Mouse (Mus musculus): ENCODE measurements around the gene 4930467E23Rik. TPM values are rescaled to one million over a fixed set of nuclear protein-coding genes. Genes with fewer than 3 reads are reported as not detected.
"Not testable (repeated sequence)": the region's sequence is repeated elsewhere in the genome, so short reads cannot be mapped to it uniquely, and the experiment has no call there.

The 4930467E23Rik gene
- polyA plus RNA-seq, 2 experiments = not detected

DNA sequence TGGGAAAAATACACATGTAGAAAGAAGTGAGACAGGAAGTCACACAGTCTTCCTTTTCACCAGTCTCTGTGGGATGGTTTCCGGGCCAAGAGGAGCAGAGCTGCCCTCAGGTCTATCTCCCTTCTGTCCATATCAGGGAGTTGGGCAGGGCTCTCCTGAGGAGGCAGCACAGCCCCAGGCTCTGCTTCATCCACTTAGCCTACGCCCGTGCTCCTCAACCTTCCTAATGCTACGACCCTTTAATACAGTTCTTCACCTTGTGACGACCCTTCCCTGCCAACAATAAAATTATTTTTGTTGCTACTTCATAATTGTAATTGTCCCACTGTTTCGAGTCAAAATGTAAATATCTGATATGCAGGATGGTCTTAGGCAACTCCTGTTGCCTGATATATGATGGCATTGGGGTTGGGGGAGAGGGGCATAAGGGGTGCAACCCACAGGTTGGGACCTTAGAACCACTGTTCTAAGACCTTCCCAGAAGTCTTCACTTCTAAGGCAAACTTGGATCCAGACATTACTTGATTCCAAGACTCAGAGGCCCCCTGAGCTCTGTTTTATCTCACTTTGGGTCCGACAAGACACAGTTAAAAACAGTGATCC, 16.0 kb upstream of the 4930467E23Rik start:
- not testable (repeated sequence) for DNase-seq (ENCODE audit: low spot score); H3K36me3 ChIP-seq (ENCODE audit: control insufficient read depth, insufficient read depth, low read length); H3K4me3 ChIP-seq (replicated peaks; ENCODE audit: low read length); H3K9me3 ChIP-seq (ENCODE audit: control insufficient read depth, low read length); H3K4me1 ChIP-seq (ENCODE audit: control insufficient read depth, insufficient read depth, low read length); H3K4me2 ChIP-seq (replicated peaks; ENCODE audit: low read depth, low read length, severe bottlenecking); H3K27ac ChIP-seq (replicated peaks; ENCODE audit: low read depth, low read length); H3K27me3 ChIP-seq (ENCODE audit: control insufficient read depth, insufficient read depth, low read length); H3K9ac ChIP-seq (ENCODE audit: low read depth, low read length, severe bottlenecking)
- 84% methylated on average over 7 of the region's 7 CpGs for whole genome bisulfite sequencing
- peak; percentile 57; the same call in 1 of the 2 replicates for ATAC-seq (ENCODE audit: low FRiP score, low read depth)

DNA sequence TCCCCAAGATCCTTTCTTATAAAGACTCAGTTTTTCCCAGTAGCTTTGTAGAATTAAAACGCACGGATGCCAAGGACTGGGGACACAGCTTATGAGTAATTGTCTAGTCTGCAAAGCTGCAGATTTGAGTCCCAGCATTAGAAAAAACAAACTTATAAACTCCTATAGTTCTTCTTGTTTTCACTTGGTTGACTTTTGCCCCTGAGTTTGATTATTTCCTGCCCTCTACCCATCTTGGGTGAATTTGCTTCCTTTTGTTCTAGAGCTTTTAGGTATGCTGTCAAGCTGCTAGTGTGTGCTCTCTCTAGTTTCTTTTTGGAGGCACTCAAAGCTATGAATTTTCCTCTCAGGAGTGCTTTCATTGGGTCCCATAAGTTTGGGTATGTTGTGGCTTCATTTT, 14.9 kb upstream of the 4930467E23Rik start:
- H3K27ac ChIP-seq (replicated peaks; ENCODE audit: low read depth, low read length); H3K9me3 ChIP-seq (ENCODE audit: control insufficient read depth, low read length); ATAC-seq (ENCODE audit: low FRiP score, low read depth); DNase-seq (ENCODE audit: low spot score); H3K36me3 ChIP-seq (ENCODE audit: control insufficient read depth, insufficient read depth, low read length); H3K4me1 ChIP-seq (ENCODE audit: control insufficient read depth, insufficient read depth, low read length); H3K9ac ChIP-seq (ENCODE audit: low read depth, low read length, severe bottlenecking); H3K27me3 ChIP-seq (ENCODE audit: control insufficient read depth, insufficient read depth, low read length); H3K4me2 ChIP-seq (replicated peaks; ENCODE audit: low read depth, low read length, severe bottlenecking); H3K4me3 ChIP-seq (replicated peaks; ENCODE audit: low read length): not testable (repeated sequence)
- 80% methylated on average over 2 of the region's 2 CpGs for WGBS

DNA sequence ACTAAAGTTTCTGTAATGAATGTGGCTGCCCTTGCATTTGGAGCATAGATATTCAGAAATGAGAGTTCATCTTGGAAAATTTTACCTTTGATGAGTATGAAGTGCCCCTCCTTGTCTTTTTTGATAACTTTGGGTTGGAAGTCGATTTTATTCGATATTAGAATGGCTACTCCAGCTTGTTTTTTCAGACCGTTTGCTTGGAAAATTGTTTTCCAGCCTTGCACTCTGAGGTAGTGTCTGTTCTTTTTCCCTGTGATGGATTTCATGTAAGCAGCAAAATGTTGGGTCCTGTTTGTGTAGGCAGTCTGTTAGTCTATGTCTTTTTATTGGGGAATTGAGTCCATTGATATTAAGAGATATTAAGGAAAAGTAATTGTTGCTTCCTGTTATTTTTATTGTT, 14.1 kb upstream of the 4930467E23Rik start:
- not testable (repeated sequence) for H3K36me3 ChIP-seq (ENCODE audit: control insufficient read depth, insufficient read depth, low read length); H3K4me2 ChIP-seq (replicated peaks; ENCODE audit: low read depth, low read length, severe bottlenecking); H3K4me3 ChIP-seq (replicated peaks; ENCODE audit: low read length); H3K9me3 ChIP-seq (ENCODE audit: control insufficient read depth, low read length); H3K27me3 ChIP-seq (ENCODE audit: control insufficient read depth, insufficient read depth, low read length); H3K4me1 ChIP-seq (ENCODE audit: control insufficient read depth, insufficient read depth, low read length); DNase-seq (ENCODE audit: low spot score); H3K27ac ChIP-seq (replicated peaks; ENCODE audit: low read depth, low read length); ATAC-seq (ENCODE audit: low FRiP score, low read depth); H3K9ac ChIP-seq (ENCODE audit: low read depth, low read length, severe bottlenecking)
- 98% methylated on average over 3 of the region's 3 CpGs for WGBS

DNA sequence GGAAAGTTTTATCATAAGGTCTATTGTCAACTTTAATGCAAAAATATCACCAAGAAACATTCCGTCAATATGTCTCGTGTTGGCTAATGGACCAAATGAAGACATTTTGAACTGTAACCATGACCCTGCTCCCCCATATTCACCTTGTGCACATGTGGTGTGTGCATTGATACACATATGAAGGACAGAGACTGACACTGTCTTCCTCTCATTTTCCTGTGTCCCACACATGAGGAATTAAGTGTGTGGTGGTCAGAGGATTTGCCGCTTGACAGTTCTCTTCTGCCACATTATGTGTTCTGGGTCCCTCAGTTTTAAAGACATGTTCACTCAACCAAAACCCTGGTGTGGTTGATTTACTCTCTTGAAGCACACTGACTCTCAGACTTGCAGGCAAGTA, 11.5 kb upstream of the 4930467E23Rik start:
- not testable (repeated sequence) for H3K9me3 ChIP-seq (ENCODE audit: control insufficient read depth, low read length); H3K4me3 ChIP-seq (replicated peaks; ENCODE audit: low read length); H3K27ac ChIP-seq (replicated peaks; ENCODE audit: low read depth, low read length); H3K36me3 ChIP-seq (ENCODE audit: control insufficient read depth, insufficient read depth, low read length); H3K4me1 ChIP-seq (ENCODE audit: control insufficient read depth, insufficient read depth, low read length); ATAC-seq (ENCODE audit: low FRiP score, low read depth); H3K27me3 ChIP-seq (ENCODE audit: control insufficient read depth, insufficient read depth, low read length); H3K9ac ChIP-seq (ENCODE audit: low read depth, low read length, severe bottlenecking); H3K4me2 ChIP-seq (replicated peaks; ENCODE audit: low read depth, low read length, severe bottlenecking)
- peak; percentile 1 for DNase-seq (ENCODE audit: low spot score)
- WGBS = 94% methylated on average over 3 of the region's 3 CpGs

DNA sequence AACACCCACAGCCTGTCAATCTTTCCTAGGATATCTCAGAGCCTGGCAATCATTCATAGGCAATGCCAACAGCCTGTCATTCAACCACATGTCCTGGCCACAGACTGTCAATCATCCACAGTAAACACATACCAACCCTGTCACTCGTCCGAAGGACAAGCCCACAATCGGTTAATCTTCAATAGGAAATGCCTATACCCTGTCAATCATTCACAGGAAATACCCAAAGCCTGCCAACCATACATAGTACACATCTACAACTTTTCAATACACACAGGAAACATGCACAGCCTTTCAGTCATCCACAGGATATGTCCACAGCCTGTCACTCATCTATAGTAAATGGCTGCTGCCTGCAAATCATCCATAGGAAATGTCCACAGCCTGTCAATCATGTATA, 9.9 kb upstream of the 4930467E23Rik start:
- not testable (repeated sequence) for H3K27me3 ChIP-seq (ENCODE audit: control insufficient read depth, insufficient read depth, low read length); H3K27ac ChIP-seq (replicated peaks; ENCODE audit: low read depth, low read length); H3K4me2 ChIP-seq (replicated peaks; ENCODE audit: low read depth, low read length, severe bottlenecking); H3K4me3 ChIP-seq (replicated peaks; ENCODE audit: low read length); H3K9ac ChIP-seq (ENCODE audit: low read depth, low read length, severe bottlenecking); ATAC-seq (ENCODE audit: low FRiP score, low read depth); H3K4me1 ChIP-seq (ENCODE audit: control insufficient read depth, insufficient read depth, low read length); DNase-seq (ENCODE audit: low spot score); H3K36me3 ChIP-seq (ENCODE audit: control insufficient read depth, insufficient read depth, low read length); H3K9me3 ChIP-seq (ENCODE audit: control insufficient read depth, low read length)
- WGBS = 80% methylated on average over 3 of the region's 3 CpGs

DNA sequence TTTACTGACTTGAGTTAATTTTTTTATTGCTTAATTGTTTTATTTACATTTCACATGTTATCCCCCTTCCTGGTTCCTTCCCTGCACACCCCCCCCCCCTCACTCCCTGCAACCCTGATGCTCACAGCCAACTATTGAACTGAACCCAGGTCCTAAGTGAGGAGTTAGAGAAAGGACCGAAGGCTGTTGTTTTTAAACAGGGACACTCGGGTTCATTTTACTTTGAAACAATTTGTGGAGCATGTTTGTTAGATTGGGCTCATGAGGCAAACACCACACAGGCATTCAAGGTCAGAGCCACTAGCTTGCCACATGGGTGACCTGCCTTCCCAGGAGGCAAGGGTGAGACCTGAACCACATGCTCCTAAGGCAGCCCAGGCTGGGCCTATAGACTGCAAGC, 4.5 kb upstream of the 4930467E23Rik start:
- ATAC-seq (ENCODE audit: low FRiP score, low read depth); H3K27me3 ChIP-seq (ENCODE audit: control insufficient read depth, insufficient read depth, low read length); H3K4me2 ChIP-seq (replicated peaks; ENCODE audit: low read depth, low read length, severe bottlenecking); H3K9me3 ChIP-seq (ENCODE audit: control insufficient read depth, low read length); H3K27ac ChIP-seq (replicated peaks; ENCODE audit: low read depth, low read length); H3K4me1 ChIP-seq (ENCODE audit: control insufficient read depth, insufficient read depth, low read length); H3K4me3 ChIP-seq (replicated peaks; ENCODE audit: low read length); H3K36me3 ChIP-seq (ENCODE audit: control insufficient read depth, insufficient read depth, low read length); DNase-seq (ENCODE audit: low spot score); H3K9ac ChIP-seq (ENCODE audit: low read depth, low read length, severe bottlenecking): not testable (repeated sequence)
- 57% methylated on average over 2 of the region's 2 CpGs for WGBS

DNA sequence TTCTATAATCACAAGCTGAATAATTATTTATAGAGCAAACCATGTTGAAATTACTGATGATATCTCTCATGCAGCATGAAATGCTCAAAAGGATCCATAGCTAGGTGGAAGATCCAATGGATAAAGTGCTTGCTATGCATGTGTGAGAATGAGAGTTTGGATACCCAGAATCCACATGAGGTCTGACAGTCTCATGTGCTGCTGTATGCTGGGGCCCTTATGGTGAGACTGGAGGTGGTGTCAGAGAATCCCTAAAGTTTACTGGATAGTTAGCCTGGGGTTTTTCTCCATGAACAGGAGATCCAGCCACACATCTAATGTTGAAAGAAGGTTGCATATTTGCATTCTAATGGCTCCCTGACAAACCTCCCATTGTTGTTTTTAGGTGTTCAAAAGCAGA, 22.4 kb downstream of the 4930467E23Rik start:
- not testable (repeated sequence) for H3K9me3 ChIP-seq (ENCODE audit: control insufficient read depth, low read length); H3K4me2 ChIP-seq (replicated peaks; ENCODE audit: low read depth, low read length, severe bottlenecking); H3K4me3 ChIP-seq (replicated peaks; ENCODE audit: low read length); H3K27me3 ChIP-seq (ENCODE audit: control insufficient read depth, insufficient read depth, low read length); H3K4me1 ChIP-seq (ENCODE audit: control insufficient read depth, insufficient read depth, low read length); H3K9ac ChIP-seq (ENCODE audit: low read depth, low read length, severe bottlenecking); H3K27ac ChIP-seq (replicated peaks; ENCODE audit: low read depth, low read length); ATAC-seq (ENCODE audit: low FRiP score, low read depth); DNase-seq (ENCODE audit: low spot score); H3K36me3 ChIP-seq (ENCODE audit: control insufficient read depth, insufficient read depth, low read length)

DNA sequence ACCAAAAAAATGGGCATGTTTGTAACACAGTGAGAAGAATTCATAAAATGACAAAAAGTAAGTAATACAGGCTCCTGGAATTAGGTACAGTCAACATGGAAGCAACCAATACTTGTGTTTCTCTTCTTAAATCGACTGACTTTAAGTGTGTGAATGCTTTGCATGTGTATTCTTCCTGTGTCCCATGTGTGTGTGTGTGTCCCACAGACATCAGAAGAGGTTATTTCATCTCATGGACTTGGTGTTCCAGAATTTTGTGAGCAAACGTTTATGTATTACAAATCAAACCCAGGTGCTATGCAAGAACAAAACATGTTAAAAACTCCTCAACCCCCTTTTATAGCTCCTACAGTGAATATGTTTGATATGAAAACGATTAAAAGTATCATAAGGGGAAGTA, 24.8 kb downstream of the 4930467E23Rik start:
- not testable (repeated sequence) for DNase-seq (ENCODE audit: low spot score); H3K27ac ChIP-seq (replicated peaks; ENCODE audit: low read depth, low read length); H3K9ac ChIP-seq (ENCODE audit: low read depth, low read length, severe bottlenecking); H3K27me3 ChIP-seq (ENCODE audit: control insufficient read depth, insufficient read depth, low read length); H3K4me3 ChIP-seq (replicated peaks; ENCODE audit: low read length); H3K4me1 ChIP-seq (ENCODE audit: control insufficient read depth, insufficient read depth, low read length); ATAC-seq (ENCODE audit: low FRiP score, low read depth); H3K36me3 ChIP-seq (ENCODE audit: control insufficient read depth, insufficient read depth, low read length); H3K9me3 ChIP-seq (ENCODE audit: control insufficient read depth, low read length); H3K4me2 ChIP-seq (replicated peaks; ENCODE audit: low read depth, low read length, severe bottlenecking)
- WGBS = 60% methylated on average over 2 of the region's 3 CpGs

Measured in limb, embryonic 14.5 days (tissue).